Mouse (Mus musculus): ENCODE measurements around the gene Wdr35.

Wdr35 gene

GRCm38 (mm10) chr12:8973820-8974465, at the start of gene Wdr35:
TSS of gene Wdr35 (plus strand) at chr12:8973892.
- peak; percentile 93 for DNase-seq (ENCODE audit: low spot score)

- no peak for DNase-seq (ENCODE audit: low spot score)
These were observed 46.0 kb upstream of the Wdr35 start for GRCm38 (mm10) chr12:8927652-8928051.

- DNase-seq (ENCODE audit: low spot score): no peak
These were observed 44.9 kb upstream of the Wdr35 start for GRCm38 (mm10) chr12:8928766-8929165.

- DNase-seq (ENCODE audit: low spot score): no peak
These were observed 42.6 kb upstream of the Wdr35 start for GRCm38 (mm10) chr12:8931083-8931482.

GRCm38 (mm10) chr12:8935349-8935748, 38.3 kb upstream of the Wdr35 start:
- DNase-seq (ENCODE audit: low spot score): peak; percentile 24

GRCm38 (mm10) chr12:8936210-8936609, 37.5 kb upstream of the Wdr35 start:
- DNase-seq (ENCODE audit: low spot score): peak; percentile 48

GRCm38 (mm10) chr12:8939490-8939889, 34.2 kb upstream of the Wdr35 start:
- no peak for DNase-seq (ENCODE audit: low spot score)

GRCm38 (mm10) chr12:8940011-8941005, 33.4 kb upstream of the Wdr35 start:
- DNase-seq (ENCODE audit: low spot score): no peak

GRCm38 (mm10) chr12:8941131-8941615, 32.5 kb upstream of the Wdr35 start:
- DNase-seq (ENCODE audit: low spot score): no peak

GRCm38 (mm10) chr12:8941699-8942392, 31.8 kb upstream of the Wdr35 start:
- DNase-seq (ENCODE audit: low spot score): no peak

- DNase-seq (ENCODE audit: low spot score): no peak
These were observed 26.5 kb upstream of the Wdr35 start for GRCm38 (mm10) chr12:8947163-8947562.

GRCm38 (mm10) chr12:8947714-8948464, 25.8 kb upstream of the Wdr35 start, which contains the start of gene Matn3:
TSS of gene Matn3 (plus strand) at chr12:8947929.
- peak; percentile 82 for DNase-seq (ENCODE audit: low spot score)

GRCm38 (mm10) chr12:8953136-8953535, 20.6 kb upstream of the Wdr35 start:
- no peak for DNase-seq (ENCODE audit: low spot score)

- DNase-seq (ENCODE audit: low spot score): no peak
These were observed 19.5 kb upstream of the Wdr35 start for GRCm38 (mm10) chr12:8954161-8954561.

GRCm38 (mm10) chr12:8961607-8962316, 11.9 kb upstream of the Wdr35 start:
- no peak for DNase-seq (ENCODE audit: low spot score)

- peak; percentile 81 for DNase-seq (ENCODE audit: low spot score)
These were observed 3.9 kb upstream of the Wdr35 start for GRCm38 (mm10) chr12:8969828-8970227.

GRCm38 (mm10) chr12:8975076-8975475, 1.4 kb downstream of the Wdr35 start:
- no peak for DNase-seq (ENCODE audit: low spot score)

GRCm38 (mm10) chr12:8993231-8993630, 19.5 kb downstream of the Wdr35 start:
- DNase-seq (ENCODE audit: low spot score): no peak

GRCm38 (mm10) chr12:8998318-8998717, 24.6 kb downstream of the Wdr35 start:
- no peak for DNase-seq (ENCODE audit: low spot score)

- peak; percentile 92 for DNase-seq (ENCODE audit: low spot score)
These were observed 28.5 kb downstream of the Wdr35 start for GRCm38 (mm10) chr12:9002038-9002648.
